Mouse (Mus musculus) forebrain, postnatal 0 days (tissue): ENCODE data around the gene Golga5. TPM values are rescaled to one million over a fixed set of nuclear protein-coding genes. Genes with fewer than 3 reads are reported as not detected.

Experiments
- ATAC-seq: fragments of 200-750 bp; cut with Nextera tagmentation; 2 replicates; pipeline ENCODE4 v1.8.0; 2017; ENCODE audit warnings: mild to moderate bottlenecking, moderate library complexity
- DNase-seq: peaks from one replicate; pipeline ENCODE4 v3.0.0-alpha.2; 2015
- H3K27ac ChIP-seq: fragments of 300-500 bp; sonication (generic); 2 replicates; pipeline ENCODE4 v1.5.1; 2014; ENCODE audit warnings: low read depth, mild to moderate bottlenecking, antibody characterized with exemption, low read length, moderate library complexity, mixed read lengths
- H3K27me3 ChIP-seq: fragments of 300-500 bp; sonication (generic); 2 replicates; pipeline ENCODE4 v1.6.1; 2014; ENCODE audit warnings: mild to moderate bottlenecking, low read length, mixed read lengths; ENCODE audit not compliant: insufficient read depth
- H3K36me3 ChIP-seq: fragments of 300-500 bp; sonication (generic); 2 replicates; pipeline ENCODE4 v1.6.1; 2014; ENCODE audit warnings: mild to moderate bottlenecking, moderate library complexity; ENCODE audit not compliant: insufficient read depth
- H3K4me1 ChIP-seq: fragments of 300-500 bp; sonication (generic); 2 replicates; pipeline ENCODE4 v1.6.1; 2014; ENCODE audit warnings: antibody characterized with exemption; ENCODE audit not compliant: insufficient read depth
- H3K4me2 ChIP-seq: fragments of 300-500 bp; sonication (generic); 2 replicates; pipeline ENCODE4 v1.6.1; 2014; ENCODE audit warnings: low read depth, mild to moderate bottlenecking, moderate library complexity
- H3K4me3 ChIP-seq: fragments of 300-500 bp; sonication (generic); 2 replicates; pipeline ENCODE4 v1.5.1; 2014; ENCODE audit warnings: low read depth, low read length, mixed read lengths
- H3K9ac ChIP-seq: fragments of 300-500 bp; sonication (generic); 2 replicates; pipeline ENCODE4 v1.6.1; 2014; ENCODE audit warnings: mild to moderate bottlenecking
- H3K9me3 ChIP-seq: fragments of 300-500 bp; sonication (generic); 2 replicates; pipeline ENCODE4 v1.6.1; 2016; ENCODE audit warnings: low read length
- CTCF ChIP-seq: sonication (generic); IDR thresholded peaks from 2 replicates; pipeline ENCODE4 v1.5.1; 2016; ENCODE audit warnings: antibody characterized with exemption, control low read depth, low read depth
- WGBS: fragments of 180-500 bp; shearing (Covaris S2); extraction: QIAGEN DNeasy Blood & Tissue Kit; methylation state at CpG from one replicate; pipeline ENCODE4 v1.1.7; 2014; 5-methylcytosine and 5-hydroxymethylcytosine counted together
- polyA plus RNA-seq: library from polyadenylated mRNA; unstranded; fragments of >200 nt; fragmentation: Nextera tagmentation; extraction: Ambion mirVana; gene quantifications from 2 replicates; pipeline ENCODE4 v1.2.1, GENCODE M21; 2015
- total RNA-seq: library from RNA; depleted of rRNA; stranded (reverse); fragments of >200 nt; gene quantifications from 2 replicates; pipeline ENCODE4 v1.2.3, GENCODE M21; 2014

Golga5 gene
- total and polyA plus RNA-seq, 2 experiments from 2014 or later: 25.6 to 34.9 TPM

- H3K27ac ChIP-seq: no peak overlapping the region
- no peak overlapping the region for H3K4me3 ChIP-seq
- H3K4me2 ChIP-seq: no peak overlapping the region
- no peak for TF ChIP-seq CTCF
- H3K36me3 ChIP-seq: no peaks in the 10 kb centered on the region
- no peaks in the 10 kb centered on the region for H3K9me3 ChIP-seq
- H3K27me3 ChIP-seq: no peaks in the 10 kb centered on the region
- H3K9ac ChIP-seq: no peak overlapping the region
- WGBS: 86% methylated on average over 5 of the region's 5 CpGs
- ATAC-seq (no peak), DNase-seq (no peak)
- H3K4me1 ChIP-seq: 0 out of 2 replicates have a peak, but pooled peaks cover 2% of the 10 kb centered on the region
Observed at GRCm38 (mm10) chr12:102443676-102444075, 25.3 kb upstream of the Golga5 start.

- Histone ChIP-seq H3K9ac (no peak overlapping the region), H3K27ac (no peak overlapping the region), H3K27me3 (no peaks in the 10 kb centered on the region), H3K9me3 (no peaks in the 10 kb centered on the region), H3K36me3 (no peaks in the 10 kb centered on the region), H3K4me1 (no peaks in the 10 kb centered on the region), H3K4me3 (no peak overlapping the region), H3K4me2 (no peak overlapping the region)
- TF ChIP-seq CTCF: no peak
- DNase-seq (no peak), ATAC-seq (no peak)
- WGBS: 79% methylated on average over 4 of the region's 4 CpGs
Observed at GRCm38 (mm10) chr12:102445436-102445835, 23.5 kb upstream of the Golga5 start.

GRCm38 (mm10) chr12:102450437-102450836 is 18.5 kb upstream of the Golga5 start:
- Histone ChIP-seq H3K36me3 (no peaks in the 10 kb centered on the region), H3K4me1 (no peaks in the 10 kb centered on the region), H3K4me3 (no peak overlapping the region), H3K4me2 (no peak overlapping the region), H3K27ac (no peak overlapping the region), H3K9me3 (no peaks in the 10 kb centered on the region), H3K9ac (no peak overlapping the region), H3K27me3 (no peaks in the 10 kb centered on the region)
- no peak for DNase-seq
- no peak for TF ChIP-seq CTCF
- 68% methylated on average over 10 of the region's 10 CpGs for WGBS
- no peak for ATAC-seq

- Histone ChIP-seq H3K4me2 (no peak overlapping the region), H3K9ac (no peak overlapping the region), H3K27me3 (no peaks in the 10 kb centered on the region), H3K9me3 (no peaks in the 10 kb centered on the region), H3K4me1 (no peaks in the 10 kb centered on the region), H3K36me3 (no peaks in the 10 kb centered on the region), H3K27ac (no peak overlapping the region), H3K4me3 (no peak overlapping the region)
- no peak for ATAC-seq
- DNase-seq: no peak
- 64% methylated on average over 8 of the region's 8 CpGs for WGBS
- no peak for TF ChIP-seq CTCF
Observed at GRCm38 (mm10) chr12:102451126-102451851, 17.6 kb upstream of the Golga5 start.

- Histone ChIP-seq H3K36me3 (no peaks in the 10 kb centered on the region), H3K4me2 (no peak overlapping the region), H3K4me1 (no peaks in the 10 kb centered on the region), H3K4me3 (no peak overlapping the region), H3K9me3 (no peaks in the 10 kb centered on the region), H3K27me3 (no peaks in the 10 kb centered on the region), H3K9ac (no peak overlapping the region), H3K27ac (no peak overlapping the region)
- 56% methylated on average over 6 of the region's 6 CpGs for WGBS
- TF ChIP-seq CTCF: no peak
- DNase-seq: no peak
- no peak for ATAC-seq
Observed at GRCm38 (mm10) chr12:102453581-102453980, 15.4 kb upstream of the Golga5 start.

GRCm38 (mm10) chr12:102456467-102457193 is 12.3 kb upstream of the Golga5 start:
- DNase-seq (no peak), ATAC-seq (no peak)
- TF ChIP-seq CTCF: no peak
- H3K4me3 ChIP-seq: no peak overlapping the region
- H3K27ac ChIP-seq: no peak overlapping the region
- H3K9me3 ChIP-seq: no peaks in the 10 kb centered on the region
- H3K27me3 ChIP-seq: no peaks in the 10 kb centered on the region
- no peak overlapping the region for H3K9ac ChIP-seq
- no peak overlapping the region for H3K4me2 ChIP-seq
- no peaks in the 10 kb centered on the region for H3K4me1 ChIP-seq
- no peaks in the 10 kb centered on the region for H3K36me3 ChIP-seq
- WGBS: 68% methylated on average over 7 of the region's 7 CpGs

GRCm38 (mm10) chr12:102460014-102460413 is 8.9 kb upstream of the Golga5 start:
- Histone ChIP-seq H3K9ac (no peak overlapping the region), H3K27me3 (no peaks in the 10 kb centered on the region), H3K4me2 (no peak overlapping the region), H3K4me3 (no peak overlapping the region), H3K9me3 (no peaks in the 10 kb centered on the region), H3K4me1 (no peaks in the 10 kb centered on the region), H3K36me3 (no peaks in the 10 kb centered on the region), H3K27ac (no peak overlapping the region)
- 76% methylated on average over 5 of the region's 5 CpGs for WGBS
- TF ChIP-seq CTCF: no peak
- ATAC-seq (no peak), DNase-seq (no peak)
